Mouse (Mus musculus) G1E (cell line): ENCODE results near the gene Ntn5.

Source experiments
- CTCF ChIP-seq: IDR thresholded peaks from 2 replicates; pipeline ENCODE4 v1.5.1; 2012; ENCODE audit warnings: low read depth, low read length, inconsistent platforms, mixed read lengths
- POLR2AphosphoS5 ChIP-seq: IDR thresholded peaks from 2 replicates; pipeline ENCODE4 v1.6.1; 2012; ENCODE audit warnings: low read depth, low read length, inconsistent platforms; ENCODE audit not compliant: insufficient replicate concordance
- TAL1 ChIP-seq: conservative IDR thresholded peaks from 2 replicates; pipeline ENCODE4 v1.6.1; 2012; ENCODE audit warnings: low read depth, low read length, inconsistent platforms, mixed read lengths

DNA sequence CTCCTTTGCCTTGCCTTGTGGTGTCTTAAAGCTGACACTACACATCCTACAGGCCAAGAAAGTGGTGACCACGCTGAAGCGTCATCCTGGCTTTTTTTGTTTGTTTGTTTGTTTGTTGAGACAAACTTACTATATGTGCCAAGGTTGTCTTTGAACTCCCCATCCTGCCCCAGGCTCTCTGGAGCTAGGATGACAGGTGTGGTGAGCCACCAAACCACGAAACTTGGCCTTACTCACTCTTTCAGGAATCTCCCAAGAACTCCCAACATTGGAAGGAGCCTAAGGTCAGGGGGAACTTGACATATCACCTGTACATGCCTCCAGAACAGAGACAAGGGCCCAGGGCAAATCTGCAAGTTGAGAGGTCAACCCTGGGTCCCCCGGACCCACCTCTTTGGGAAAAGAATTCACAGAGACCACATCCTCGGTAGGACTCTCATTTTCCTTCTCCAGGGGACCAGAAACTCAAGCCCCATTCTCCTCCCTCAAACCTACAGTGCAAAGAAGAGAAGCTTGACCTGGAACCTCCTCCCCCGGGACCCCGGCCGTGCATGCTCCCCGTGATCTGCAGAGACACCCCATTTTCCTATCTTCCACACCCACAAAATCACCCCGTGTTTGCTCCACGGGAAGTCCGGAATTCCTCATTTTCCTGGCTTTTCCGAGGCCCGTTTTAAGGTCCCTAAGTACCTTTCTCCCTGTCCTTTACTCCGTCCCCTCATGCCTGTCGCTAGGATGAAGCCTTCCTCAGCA is 41.1 kb upstream of the Ntn5 start:
- no peak for TF ChIP-seq POLR2AphosphoS5
- no peak for TF ChIP-seq CTCF
- no peak for TF ChIP-seq TAL1
